23 mouse cellular contexts compared by ENCODE assay signal in the genomic region with DNA sequence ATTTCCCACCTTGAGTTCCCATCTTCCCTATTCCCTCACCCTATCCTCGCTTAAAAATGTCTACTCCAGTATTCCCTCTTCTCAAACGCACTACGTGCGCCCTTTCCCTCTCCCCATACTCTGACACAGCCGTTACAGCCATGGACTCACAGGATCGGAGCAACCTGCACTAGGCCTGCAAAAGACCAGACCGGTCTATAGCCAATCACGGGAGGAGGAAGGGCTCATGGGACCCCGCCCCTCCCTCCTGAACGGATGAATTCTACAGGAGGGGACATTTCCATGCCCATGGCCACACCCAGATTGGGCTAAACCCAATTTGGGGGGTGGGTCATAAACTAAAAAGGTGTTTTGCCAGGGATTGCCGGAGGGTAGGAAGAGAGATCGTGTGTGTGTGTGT.
DNase-seq lines count a peak whose midpoint lies in the region; ATAC-seq lines count a peak whose summit lies in the region.
"Had no signal": no experiment of that assay in that cellular context is flagged by ENCODE, and none has a peak within 500 bp of the region (broad histone marks: within the 10 kb centered on the region; RNA-seq: fewer than 3 reads in every experiment).

No protein-coding gene starts in this region.

- no peak overlapping the region for H3K4me3 ChIP-seq in forebrain, embryonic 11.5 days (ENCODE audit: low read depth, low read length)
- H3K4me3 ChIP-seq in forebrain, embryonic 13.5 days, result no peak overlapping the region
- H3K4me3 ChIP-seq in kidney, embryonic 15.5 days (replicated peaks), result no peak overlapping the region
- H3K4me3 ChIP-seq in neural tube, embryonic 13.5 days, result no peak overlapping the region
- H3K4me3 ChIP-seq: embryonic facial prominence, embryonic 12.5 days; erythroblast, embryonic 14.5 days; forebrain, embryonic 15.5 days; heart, embryonic 13.5 days; limb, embryonic 15.5 days; liver, embryonic 15.5 days; midbrain, embryonic 15.5 days; stomach, embryonic 15.5 days had no signal

- no peak overlapping the region for H3K27ac ChIP-seq in forebrain, embryonic 11.5 days (ENCODE audit: low read depth, low read length)
- H3K27ac ChIP-seq in forebrain, embryonic 13.5 days, result no peak overlapping the region
- peak overlapping the region; percentile 83; the same call in 1 of the 2 replicates for H3K27ac ChIP-seq in kidney, embryonic 15.5 days
- H3K27ac ChIP-seq in neural tube, embryonic 13.5 days (replicated peaks), result peak overlapping the region; percentile 89
- H3K27ac ChIP-seq: heart, embryonic 13.5 days; limb, embryonic 15.5 days; liver, embryonic 15.5 days; stomach, embryonic 15.5 days had no signal

- ATAC-seq in forebrain, embryonic 11.5 days (replicated peaks; ENCODE audit: low FRiP score), result no peak
- ATAC-seq in forebrain, embryonic 13.5 days, result no peak
- ATAC-seq in kidney, embryonic 15.5 days (replicated peaks; ENCODE audit: low FRiP score), result peak; percentile 9; the same call in 1 of the 2 replicates
- peak; percentile 30; the same call in 1 of the 2 replicates for ATAC-seq in neural tube, embryonic 13.5 days (ENCODE audit: low read depth)
- ATAC-seq: Patski had no signal

- no peaks in the 10 kb centered on the region for H3K27me3 ChIP-seq in forebrain, embryonic 11.5 days (ENCODE audit: control insufficient read depth, insufficient read depth, low read length)
- no peaks in the 10 kb centered on the region for H3K27me3 ChIP-seq in forebrain, embryonic 13.5 days
- no peaks in the 10 kb centered on the region for H3K27me3 ChIP-seq in kidney, embryonic 15.5 days
- no peaks in the 10 kb centered on the region for H3K27me3 ChIP-seq in neural tube, embryonic 13.5 days
- H3K27me3 ChIP-seq: embryonic facial prominence, embryonic 12.5 days; forebrain, embryonic 15.5 days; heart, embryonic 13.5 days; limb, embryonic 15.5 days; liver, embryonic 15.5 days; midbrain, embryonic 15.5 days; Patski; stomach, embryonic 15.5 days had no signal

- no peaks in the 10 kb centered on the region for H3K36me3 ChIP-seq in forebrain, embryonic 11.5 days (ENCODE audit: control insufficient read depth, insufficient read depth, low read length)
- no peaks in the 10 kb centered on the region for H3K36me3 ChIP-seq in forebrain, embryonic 13.5 days (ENCODE audit: poor library complexity, severe bottlenecking)
- H3K36me3 ChIP-seq in kidney, embryonic 15.5 days, result no peaks in the 10 kb centered on the region
- H3K36me3 ChIP-seq in neural tube, embryonic 13.5 days, result no peaks in the 10 kb centered on the region
- H3K36me3 ChIP-seq: embryonic facial prominence, embryonic 12.5 days; forebrain, embryonic 15.5 days; heart, embryonic 13.5 days; limb, embryonic 15.5 days; liver, embryonic 15.5 days; midbrain, embryonic 15.5 days; stomach, embryonic 15.5 days had no signal

- peak; percentile 36 for DNase-seq in forebrain, embryonic 11.5 days (ENCODE audit: low spot score)
- DNase-seq in kidney, postnatal 10 days, result no peak
- DNase-seq in R1 (ENCODE audit: low read depth, low spot score), result peak; percentile 26
- DNase-seq in frontal cortex, postnatal 25 days (ENCODE audit: low spot score in 2 of 2), result no peak
- no peak for DNase-seq in left cerebral cortex, adult 11 months (ENCODE audit: low spot score)
- DNase-seq: adrenal gland, postnatal 14 days; cerebellum, adult 11 months; heart, postnatal 4 days; lung, postnatal 10 days; right cerebral cortex, postnatal 14 days; spleen, adult 18-20 months had no signal

- H3K4me1 ChIP-seq in forebrain, embryonic 11.5 days (replicated peaks; ENCODE audit: control insufficient read depth, insufficient read depth, low read length), result 0 out of 2 replicates have a peak, but pooled peaks cover 2% of the 10 kb centered on the region
- H3K4me1 ChIP-seq in forebrain, embryonic 13.5 days, result peaks cover 9% of the 10 kb centered on the region
- H3K4me1 ChIP-seq in kidney, embryonic 15.5 days, result peaks cover 10% of the 10 kb centered on the region; the same call in 1 of the 2 replicates
- H3K4me1 ChIP-seq in neural tube, embryonic 13.5 days (replicated peaks), result peaks cover 32% of the 10 kb centered on the region
- H3K4me1 ChIP-seq: heart, embryonic 13.5 days; liver, embryonic 15.5 days; stomach, embryonic 15.5 days had no signal

- no peaks in the 10 kb centered on the region for H3K9me3 ChIP-seq in forebrain, embryonic 11.5 days (ENCODE audit: control insufficient read depth, low read length)
- no peaks in the 10 kb centered on the region for H3K9me3 ChIP-seq in forebrain, embryonic 13.5 days (replicated peaks)
- H3K9me3 ChIP-seq in kidney, embryonic 15.5 days (replicated peaks), result no peaks in the 10 kb centered on the region
- no peaks in the 10 kb centered on the region for H3K9me3 ChIP-seq in neural tube, embryonic 13.5 days
- H3K9me3 ChIP-seq: embryonic facial prominence, embryonic 12.5 days; forebrain, embryonic 15.5 days; limb, embryonic 15.5 days; liver, embryonic 15.5 days; midbrain, embryonic 15.5 days; stomach, embryonic 15.5 days had no signal

- H3K4me2 ChIP-seq in forebrain, embryonic 11.5 days (ENCODE audit: low read depth, low read length, severe bottlenecking), result no peak overlapping the region
- no peak overlapping the region for H3K4me2 ChIP-seq in forebrain, embryonic 13.5 days
- no peak overlapping the region for H3K4me2 ChIP-seq in kidney, embryonic 15.5 days
- H3K4me2 ChIP-seq in neural tube, embryonic 13.5 days, result no peak overlapping the region
- H3K4me2 ChIP-seq: embryonic facial prominence, embryonic 12.5 days; forebrain, embryonic 15.5 days; heart, embryonic 13.5 days; limb, embryonic 15.5 days; liver, embryonic 15.5 days; midbrain, embryonic 15.5 days; stomach, embryonic 15.5 days had no signal

- 81% methylated on average over 12 of the region's 12 CpGs for WGBS in forebrain, embryonic 11.5 days
- WGBS in forebrain, embryonic 13.5 days, result 85% methylated on average over 12 of the region's 12 CpGs
- 77% methylated on average over 12 of the region's 12 CpGs for WGBS in kidney, embryonic 15.5 days
- WGBS in neural tube, embryonic 13.5 days, result 69% methylated on average over 12 of the region's 12 CpGs

- H3K9ac ChIP-seq in forebrain, embryonic 11.5 days (ENCODE audit: low read length), result no peak overlapping the region
- no peak overlapping the region for H3K9ac ChIP-seq in forebrain, embryonic 13.5 days
- no peak overlapping the region for H3K9ac ChIP-seq in kidney, embryonic 15.5 days
- no peak overlapping the region for H3K9ac ChIP-seq in neural tube, embryonic 13.5 days
- H3K9ac ChIP-seq: embryonic facial prominence, embryonic 12.5 days; forebrain, embryonic 15.5 days; heart, embryonic 13.5 days; limb, embryonic 15.5 days; liver, embryonic 15.5 days; midbrain, embryonic 15.5 days; stomach, embryonic 15.5 days had no signal

Comparison
In these comparisons a context has a peak if more than half of its experiments do, and no peak if none do; other contexts are left out.
1. ATAC-seq: peak in kidney, embryonic 15.5 days (single experiment) and neural tube, embryonic 13.5 days (single experiment); none in forebrain, embryonic 11.5 days (single experiment) and forebrain, embryonic 13.5 days (single experiment).
2. DNase-seq: peak in forebrain, embryonic 11.5 days (single experiment) and R1 (single experiment); none in kidney, postnatal 10 days (single experiment), frontal cortex, postnatal 25 days (0 of 2) and left cerebral cortex, adult 11 months (single experiment).
3. H3K27ac ChIP-seq: peak in kidney, embryonic 15.5 days (single experiment) and neural tube, embryonic 13.5 days (single experiment); none in forebrain, embryonic 11.5 days (single experiment) and forebrain, embryonic 13.5 days (single experiment).